Mouse (Mus musculus) 416B (cell line): ENCODE data around the gene Gm37240.
"Not testable (repeated sequence)": the region's sequence is repeated elsewhere in the genome, so short reads cannot be mapped to it uniquely, and the experiment has no call there.

Experiments
- DNase-seq: peaks from one replicate; pipeline ENCODE4 v3.0.0; 2011; ENCODE audit warnings: low read depth

The Gm37240 gene

GRCm38 (mm10) chr3:84890983-84891382 lies 996.3 kb downstream of the Gm37240 start:
- peak; percentile 61 for DNase-seq

DNA sequence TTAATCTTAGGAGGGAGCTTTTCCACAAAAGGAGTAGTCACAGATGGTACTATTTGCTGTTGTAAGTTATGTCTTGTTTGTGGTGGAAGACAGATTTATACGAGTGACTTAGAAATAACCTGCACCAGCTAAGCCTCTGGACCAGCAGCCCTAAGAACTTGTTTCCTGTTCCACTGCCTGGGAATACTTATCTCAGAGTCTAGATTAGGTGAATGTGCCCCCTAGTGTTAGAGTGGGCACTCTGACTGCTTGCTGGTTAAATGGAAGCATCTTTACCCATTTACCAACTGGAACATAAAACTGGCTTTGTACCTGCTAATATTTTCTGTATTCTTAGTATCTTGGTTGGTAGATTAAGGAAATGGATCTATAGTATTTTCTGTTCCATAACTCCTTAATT lies 997.7 kb downstream of the Gm37240 start:
- DNase-seq, result peak; percentile 63

DNA sequence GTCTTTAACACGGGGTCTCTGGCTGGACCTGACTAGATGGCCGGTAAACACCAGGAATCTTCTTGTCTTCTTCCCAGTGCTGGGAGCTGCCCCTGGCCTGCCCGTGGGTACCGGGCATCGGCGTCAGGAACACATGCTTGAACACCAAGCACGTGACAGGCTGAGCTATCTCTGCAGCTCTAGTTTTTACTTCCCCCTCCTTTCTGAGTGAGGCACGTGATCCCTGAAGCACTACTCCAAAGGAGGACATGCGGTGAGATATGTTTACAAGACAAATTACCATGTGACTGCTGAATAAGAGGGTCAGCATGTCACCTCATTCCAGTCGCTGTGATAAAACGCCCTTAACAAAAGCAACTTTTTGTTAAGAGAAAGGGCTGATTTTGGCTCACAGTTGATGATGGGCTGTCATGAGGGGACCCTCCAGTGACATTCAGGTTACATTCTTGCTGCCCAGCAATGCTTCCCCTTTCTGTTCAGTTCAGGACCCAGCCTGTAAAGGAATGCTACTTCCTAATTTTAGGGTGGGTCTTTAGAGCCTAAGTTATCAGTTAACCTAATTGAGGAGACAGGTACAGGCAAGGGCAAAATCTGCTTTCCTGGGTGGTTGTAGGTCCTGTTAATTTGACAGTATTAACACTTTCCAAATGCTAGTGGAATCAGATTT lies 1003.4 kb downstream of the Gm37240 start:
- DNase-seq, result no peak

GRCm38 (mm10) chr3:84876211-84876610 lies 1011.1 kb downstream of the Gm37240 start:
- no peak for DNase-seq

DNA sequence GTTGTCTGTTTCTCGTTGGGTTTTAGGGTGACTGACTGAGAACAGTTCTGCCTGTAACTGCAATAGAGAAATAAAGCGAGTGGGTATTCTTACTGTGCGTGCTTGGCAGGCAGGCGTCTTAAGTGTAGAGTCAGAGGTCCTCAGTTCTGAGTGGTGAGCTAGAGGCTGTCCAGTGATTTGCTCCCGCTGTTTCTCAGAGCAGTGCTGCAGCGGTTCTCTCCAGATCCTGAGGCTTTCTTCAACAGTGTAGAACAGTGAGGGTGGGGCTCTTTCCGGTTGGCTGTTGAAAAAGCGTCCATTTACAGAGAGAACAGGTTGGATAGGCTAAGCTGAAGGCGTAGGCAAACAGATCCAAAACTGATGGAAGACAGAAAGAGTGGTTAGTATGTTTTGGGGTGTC lies 1012.0 kb downstream of the Gm37240 start:
- no peak for DNase-seq

GRCm38 (mm10) chr3:84870126-84870525 lies 1017.2 kb downstream of the Gm37240 start:
- peak; percentile 42 for DNase-seq

DNA sequence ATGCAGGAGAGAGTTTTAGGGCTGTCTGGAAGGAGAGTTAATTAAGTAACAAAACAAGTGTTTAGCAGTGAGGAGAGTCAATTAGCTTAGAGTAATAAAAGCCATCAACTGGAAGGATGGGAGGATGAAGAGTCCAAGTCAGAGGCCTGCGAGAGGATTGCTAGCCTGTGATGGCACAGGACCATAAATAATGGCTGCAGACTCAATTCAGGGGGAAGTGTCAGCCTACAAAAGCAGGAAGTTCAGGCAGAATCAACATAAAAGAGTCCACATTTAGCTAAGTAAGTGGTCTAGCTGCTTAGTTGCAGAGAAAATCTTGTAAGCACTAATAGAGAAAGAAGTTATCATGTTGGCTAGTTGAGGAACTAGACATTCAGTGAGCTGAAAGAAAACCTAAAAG lies 1019.3 kb downstream of the Gm37240 start:
- DNase-seq, result no peak

DNA sequence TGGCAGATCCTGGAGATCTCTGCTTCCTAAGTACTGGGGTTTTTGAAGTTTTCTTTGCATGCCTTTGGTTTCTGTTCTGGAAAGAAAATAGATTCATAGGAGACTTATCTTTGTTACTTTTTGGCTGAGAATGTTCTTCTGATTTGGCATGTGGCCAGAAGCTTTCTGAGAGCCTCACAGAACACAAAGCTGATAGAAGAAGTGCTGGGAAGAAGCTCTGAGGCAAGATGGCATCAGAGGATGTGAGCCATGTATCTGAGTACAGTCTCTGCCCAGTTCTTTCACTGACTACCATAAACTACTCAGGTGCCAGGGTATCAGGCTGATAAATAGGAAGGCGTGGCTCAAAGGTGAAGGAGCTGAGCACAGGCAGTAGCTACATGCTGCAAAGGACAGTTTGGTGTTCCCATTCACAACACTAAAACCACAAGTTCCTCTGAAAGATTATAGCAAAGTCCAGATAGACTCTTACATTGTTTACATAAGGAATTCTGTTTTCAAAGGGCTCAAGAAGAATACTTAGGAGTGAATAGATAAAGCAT lies 1019.8 kb downstream of the Gm37240 start:
- DNase-seq, result peak; percentile 47

- DNase-seq, result no peak
Observed at GRCm38 (mm10) chr3:84866866-84867265, 1020.5 kb downstream of the Gm37240 start.

GRCm38 (mm10) chr3:84865684-84866083 lies 1021.6 kb downstream of the Gm37240 start:
- no peak for DNase-seq

DNA sequence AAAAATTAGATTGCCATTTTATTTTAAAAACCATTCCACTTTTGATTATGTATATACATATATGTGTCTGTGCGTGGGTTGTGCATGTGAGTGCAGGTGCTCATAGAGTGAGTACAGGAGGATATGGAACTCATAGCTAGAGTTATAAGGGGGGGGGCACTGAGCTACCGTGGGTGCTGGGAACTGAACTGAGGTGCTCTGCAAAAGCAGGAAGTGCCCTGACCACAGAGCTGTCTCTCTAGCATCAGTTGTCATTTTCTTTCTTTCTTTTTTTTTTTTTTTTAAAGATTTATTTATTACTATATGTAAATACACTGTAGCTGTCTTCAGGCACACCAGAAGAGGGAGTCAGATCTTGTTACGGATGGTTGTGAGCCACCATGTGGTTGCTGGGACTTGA lies 1025.5 kb downstream of the Gm37240 start:
- not testable (repeated sequence) for DNase-seq

DNA sequence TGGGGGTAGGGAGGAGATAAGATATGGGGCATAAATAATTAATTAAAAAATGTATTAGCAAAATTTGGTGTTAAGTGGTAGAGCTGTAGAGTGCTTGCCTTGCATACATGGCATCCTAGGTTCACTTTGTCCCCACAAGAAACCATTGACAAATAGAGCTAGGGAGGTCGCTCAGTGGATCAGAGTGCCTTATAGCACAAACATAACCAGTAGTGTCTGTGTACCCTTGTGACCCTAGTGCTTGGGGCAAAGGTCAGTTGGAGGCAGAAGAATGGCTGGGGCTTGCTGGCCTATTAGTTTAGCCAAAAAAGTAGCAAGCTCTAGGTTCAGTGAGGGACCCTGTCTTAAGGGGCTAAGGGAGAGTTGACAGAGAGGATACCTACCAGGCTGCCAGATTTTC lies 1026.6 kb downstream of the Gm37240 start:
- no peak for DNase-seq

GRCm38 (mm10) chr3:84854440-84854839 lies 1032.9 kb downstream of the Gm37240 start:
- DNase-seq, result peak; percentile 52

DNA sequence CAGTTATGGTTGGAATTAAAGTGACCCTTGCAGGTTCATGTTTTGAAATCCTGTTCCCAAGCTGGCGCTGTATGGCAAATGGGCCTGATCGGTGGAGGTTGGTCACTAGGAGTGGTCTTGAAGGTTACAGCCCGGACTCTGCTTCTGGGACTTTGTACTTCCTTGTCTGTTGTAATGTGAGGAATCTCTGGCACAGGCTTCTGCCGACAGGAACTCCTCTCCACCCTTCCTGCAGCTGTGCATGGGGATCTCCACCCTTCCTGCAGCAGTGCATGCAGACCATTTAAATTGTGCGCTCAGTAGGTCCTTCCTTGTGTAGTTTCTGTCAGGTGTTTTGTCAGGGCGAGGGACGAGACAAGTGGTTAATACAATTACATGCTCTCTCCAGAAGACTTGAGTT lies 1034.4 kb downstream of the Gm37240 start:
- no peak for DNase-seq

GRCm38 (mm10) chr3:84851801-84852200 lies 1035.5 kb downstream of the Gm37240 start:
- no peak for DNase-seq

DNA sequence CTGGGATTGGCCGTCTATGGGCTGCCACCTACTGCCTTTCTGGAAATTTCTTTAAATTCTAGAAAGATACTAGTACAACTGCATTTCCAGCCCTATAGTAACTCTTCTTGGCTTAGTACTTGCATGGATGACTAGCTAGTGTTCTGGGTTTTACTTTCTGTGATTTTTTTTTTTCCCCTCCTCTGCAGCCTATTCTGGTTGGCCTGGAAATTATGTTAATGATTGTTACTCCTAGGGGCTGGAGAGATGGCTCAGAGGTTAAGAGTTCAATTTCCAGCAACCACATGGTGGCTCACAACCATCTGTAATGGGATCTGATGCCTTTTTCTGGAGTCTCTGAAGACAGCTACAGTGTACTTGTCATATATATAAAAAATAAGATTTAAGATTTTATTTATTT lies 1036.9 kb downstream of the Gm37240 start:
- no peak for DNase-seq

- peak; percentile 96 for DNase-seq
Observed at GRCm38 (mm10) chr3:84848798-84849197, 1038.5 kb downstream of the Gm37240 start.

- DNase-seq, result peak; percentile 86
Observed at GRCm38 (mm10) chr3:84843594-84843993, 1043.7 kb downstream of the Gm37240 start.

DNA sequence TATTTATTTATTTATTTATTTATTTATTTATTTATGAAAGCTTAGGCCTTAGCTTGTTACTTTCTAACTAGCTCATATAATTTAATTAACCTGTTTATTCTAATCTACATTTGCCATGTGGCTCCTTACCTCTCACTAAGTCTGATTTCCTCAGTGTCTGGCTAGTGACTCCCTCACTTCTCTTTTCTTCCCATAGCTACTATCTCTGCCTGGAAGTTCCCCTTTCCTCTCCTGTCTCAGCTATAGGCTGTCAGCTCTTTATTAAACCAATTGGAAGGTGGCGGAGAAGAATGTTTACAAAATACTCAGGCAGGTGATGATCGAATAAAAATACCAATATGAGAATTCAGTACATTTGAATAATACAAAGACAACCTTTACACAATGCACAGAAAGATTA lies 1044.5 kb downstream of the Gm37240 start:
- no peak for DNase-seq

GRCm38 (mm10) chr3:84841271-84841670 lies 1046.0 kb downstream of the Gm37240 start:
- DNase-seq, result no peak

DNA sequence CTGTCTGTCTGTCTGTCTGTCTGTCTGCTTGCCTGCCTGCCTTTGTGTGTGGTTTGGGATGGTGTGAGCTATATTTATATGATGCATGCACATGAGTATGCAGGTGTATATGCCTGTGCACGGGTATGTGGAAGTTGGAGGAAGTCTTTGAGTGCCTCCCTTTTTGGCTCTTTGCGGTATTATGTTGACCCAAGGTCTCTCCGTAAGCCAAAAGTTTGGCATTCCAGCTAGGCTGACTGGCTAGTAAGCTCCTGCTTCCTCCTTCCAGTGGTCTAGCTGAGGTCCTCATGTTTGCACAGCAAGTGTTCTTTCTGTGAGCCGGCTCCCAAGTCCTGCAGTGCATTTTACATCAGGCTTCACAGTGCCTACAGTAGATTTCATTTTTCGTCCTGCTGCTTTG lies 1047.8 kb downstream of the Gm37240 start:
- DNase-seq, result no peak

- DNase-seq, result peak; percentile 42
Observed at GRCm38 (mm10) chr3:84837984-84838383, 1049.3 kb downstream of the Gm37240 start.

DNA sequence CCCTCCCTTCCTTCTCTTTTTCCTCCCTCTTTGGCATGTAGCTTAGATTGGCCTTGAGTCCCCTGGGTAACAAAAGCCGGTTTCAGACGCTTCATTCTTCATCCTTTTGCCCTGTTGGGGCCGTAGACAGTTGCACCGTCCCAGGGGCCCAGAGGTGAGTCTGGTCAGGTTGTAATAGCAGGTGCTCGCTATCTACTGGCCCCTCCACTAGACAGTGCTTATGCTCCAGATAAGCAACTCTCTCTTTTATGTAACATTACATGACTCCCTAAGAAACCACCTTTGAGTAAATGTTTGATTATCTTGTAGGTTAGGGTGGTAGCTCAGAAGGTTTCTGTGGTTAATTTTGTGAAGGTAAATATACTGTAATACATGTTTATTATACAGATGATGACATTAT lies 1051.3 kb downstream of the Gm37240 start:
- DNase-seq, result no peak

- no peak for DNase-seq
Observed at GRCm38 (mm10) chr3:84829366-84829765, 1058.0 kb downstream of the Gm37240 start.
